Mouse (Mus musculus) heart, adult 2 months (tissue): ENCODE measurements around the gene Ybx3. TPM values are rescaled to one million over a fixed set of nuclear protein-coding genes. Genes with fewer than 3 reads are reported as not detected.
A peak's percentile ranks its signal among the peaks of the same experiment; 100 is the strongest.

Experiments used
- DNase-seq, 2 experiments: peaks; one replicate each; pipeline ENCODE4 v3.0.0; 2021
- H3K27ac ChIP-seq: fragments of 200-600 bp; 2 replicates; pipeline ENCODE4 v1.8.1; 2022
- H3K27me3 ChIP-seq: fragments of 200-500 bp; 2 replicates; pipeline ENCODE4 v1.6.1; 2012; ENCODE audit warnings: mild to moderate bottlenecking, low read length, inconsistent platforms, mixed read lengths; ENCODE audit not compliant: control insufficient read depth, insufficient read depth
- H3K36me3 ChIP-seq: fragments of 200-500 bp; 2 replicates; pipeline ENCODE4 v1.6.1; 2012; ENCODE audit warnings: low read length, inconsistent platforms; ENCODE audit not compliant: control insufficient read depth, insufficient read depth
- H3K4me1 ChIP-seq: fragments of 200-500 bp; 2 replicates; pipeline ENCODE4 v1.6.1; 2011; ENCODE audit warnings: low read length; ENCODE audit not compliant: control insufficient read depth, insufficient read depth
- H3K4me3 ChIP-seq: fragments of 200-600 bp; 2 replicates; pipeline ENCODE4 v1.8.1; 2022
- H3K79me2 ChIP-seq: fragments of 200-500 bp; replicated peaks from 2 replicates; pipeline ENCODE4 v1.6.1; 2012; ENCODE audit warnings: mild to moderate bottlenecking, inconsistent platforms, low read length, moderate library complexity, mixed read lengths; ENCODE audit not compliant: control insufficient read depth, insufficient read depth
- H3K9ac ChIP-seq: fragments of 200-500 bp; 2 replicates; pipeline ENCODE4 v1.6.1; 2012; ENCODE audit warnings: low read depth, mild to moderate bottlenecking, control low read depth, inconsistent platforms, low read length, mixed read lengths
- CTCF ChIP-seq: fragments of 200-600 bp; IDR thresholded peaks from 2 replicates; pipeline ENCODE4 v1.8.1; 2022; ENCODE audit warnings: antibody characterized with exemption, mild to moderate bottlenecking, moderate library complexity
- EP300 ChIP-seq: fragments of 200-500 bp; IDR thresholded peaks from 2 replicates; pipeline ENCODE4 v1.6.1; 2011; ENCODE audit warnings: low read depth, low read length, control low read depth; ENCODE audit not compliant: insufficient read depth
- POLR2A ChIP-seq: fragments of 200-500 bp; IDR thresholded peaks from 2 replicates; pipeline ENCODE4 v1.6.1; 2011; ENCODE audit warnings: mild to moderate bottlenecking, low read depth, low read length, control low read depth; ENCODE audit not compliant: insufficient read depth
- WGBS: fragments of 180-500 bp; shearing (Covaris S2); methylation state at CpG from one replicate; pipeline ENCODE4 v1.1.7; 2018; 5-methylcytosine and 5-hydroxymethylcytosine counted together
- intact Hi-C: fragments of 180-260 bp; cut with DNase I; formaldehyde crosslinking; loops from one replicate; pipeline ENCODE4 v1.15.1; 2025
- polyA plus RNA-seq: library from polyadenylated mRNA; depleted of rRNA; stranded (reverse); fragments of >200 nt; gene quantifications from 2 replicates; pipeline ENCODE4 v1.2.3, GENCODE M21; 2012
- total RNA-seq, 2 experiments: library from RNA; stranded (reverse); gene quantifications; 2 replicates each; pipeline ENCODE4 v1.2.3; 2021

The Ybx3 gene
- total and polyA plus RNA-seq, 3 experiments: 72.1 to 262 (median 246) TPM

DNA sequence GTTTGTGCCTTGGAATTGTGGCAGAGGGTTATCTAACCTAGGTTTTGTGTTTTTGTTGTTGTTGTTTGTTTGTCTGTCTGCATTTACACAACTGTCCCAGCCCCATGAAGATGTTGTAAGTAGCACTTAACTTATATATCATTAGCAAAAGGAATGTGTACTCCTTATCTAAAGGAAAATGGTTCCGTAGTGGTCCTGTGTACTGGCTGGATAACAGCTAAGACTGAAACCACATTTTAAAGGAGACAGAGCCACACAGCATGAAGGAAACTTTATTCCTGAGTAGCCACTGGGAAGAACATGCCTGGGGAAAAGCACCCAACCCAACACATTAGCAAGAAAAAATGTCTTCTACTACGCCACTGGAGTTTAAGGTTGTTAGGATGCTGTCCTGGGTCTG lies 28.7 kb downstream of the Ybx3 start:
- no peak for DNase-seq
- WGBS: 69% methylated on average over 2 of the region's 2 CpGs
- intact Hi-C loops: no loop called here
- Histone ChIP-seq H3K4me3 (no peak overlapping the region), H3K27me3 (no peaks in the 10 kb centered on the region), H3K9ac (no peak overlapping the region), H3K36me3 (no peaks in the 10 kb centered on the region), H3K4me1 (no peaks in the 10 kb centered on the region), H3K79me2 (no peaks in the 10 kb centered on the region), H3K27ac (no peak overlapping the region)
- TF ChIP-seq CTCF (no peak), POLR2A (no peak), EP300 (no peak)

DNA sequence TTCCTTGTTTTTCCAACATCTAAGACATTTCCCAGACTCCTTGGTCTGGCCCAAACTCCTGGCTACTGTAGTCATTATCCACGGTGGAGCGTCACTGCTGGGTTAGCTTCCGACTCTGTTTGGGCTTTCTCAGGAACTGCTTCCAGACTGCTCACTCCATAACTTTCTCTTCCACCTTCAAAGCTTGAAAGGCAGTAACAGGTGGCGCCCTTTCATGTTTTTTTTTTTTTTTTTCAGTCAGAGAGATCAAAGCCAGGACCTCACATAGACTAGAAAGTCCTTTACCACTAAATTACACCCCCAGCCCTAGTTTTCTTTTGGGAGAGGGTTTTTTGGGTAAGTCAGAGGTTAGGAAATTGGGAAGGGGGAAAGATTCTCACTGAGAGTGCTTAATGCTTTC lies 33.4 kb downstream of the Ybx3 start:
- Histone ChIP-seq H3K36me3 (no peaks in the 10 kb centered on the region), H3K79me2 (no peaks in the 10 kb centered on the region), H3K27me3 (no peaks in the 10 kb centered on the region), H3K4me1 (peaks cover 2% of the 10 kb centered on the region), H3K9ac (no peak overlapping the region), H3K27ac (no peak overlapping the region), H3K4me3 (no peak overlapping the region)
- intact Hi-C loops: no loop called here
- no peak for DNase-seq
- no peak for TF ChIP-seq POLR2A
- no peak for TF ChIP-seq CTCF
- no peak for TF ChIP-seq EP300
- whole genome bisulfite sequencing: 65% methylated on average over 4 of the region's 4 CpGs

DNA sequence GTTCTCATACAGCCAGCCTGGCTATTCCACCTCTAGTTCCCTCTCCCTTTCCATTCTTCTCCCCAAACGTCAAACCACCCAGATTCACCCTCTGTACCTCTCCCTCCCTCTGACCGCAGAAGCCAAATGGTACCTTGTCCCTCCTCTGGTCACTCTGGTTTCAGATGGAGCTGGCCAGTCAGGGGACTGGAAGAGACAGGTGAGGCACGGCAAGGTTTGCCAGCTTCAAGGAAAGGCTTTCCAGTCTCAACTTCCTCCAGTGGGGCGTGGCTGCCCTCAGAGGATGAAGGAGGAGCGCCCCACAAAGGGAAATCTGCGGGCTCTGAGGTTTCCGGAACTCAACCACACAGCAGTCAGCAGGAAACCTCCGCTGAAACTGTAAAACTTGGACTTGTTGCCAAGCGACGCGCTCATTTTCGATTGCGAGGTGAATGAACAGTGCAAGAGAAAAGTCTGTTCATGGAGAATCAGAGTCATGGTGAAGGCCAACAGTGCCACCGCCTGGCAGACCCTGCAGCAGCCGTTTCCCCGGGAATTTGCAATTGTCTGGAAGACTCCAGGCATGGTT lies 34.8 kb downstream of the Ybx3 start, which contains the start of gene Styk1:
Gene Styk1, minus strand, starts transcription at position 246 of the 568 bp plus-strand sequence.
- Histone ChIP-seq H3K4me3 (peak within 1 kb of the TSS; percentile 40; the same call in 1 of the 2 replicates), H3K79me2 (no peaks in the 10 kb centered on the region), H3K36me3 (no peaks in the 10 kb centered on the region), H3K4me1 (peaks cover 2% of the 10 kb centered on the region), H3K27ac (no peak within 1 kb of the TSS), H3K27me3 (no peaks in the 10 kb centered on the region), H3K9ac (no peak within 1 kb of the TSS)
- TF ChIP-seq CTCF (peak; percentile 83), POLR2A (no peak), EP300 (0 out of 2 replicates have a peak, but pooled peaks have one; percentile 21)
- DNase-seq: peak; percentile 66
- intact Hi-C loops: no loop called here
- under 1% methylated on average over 16 of the region's 16 CpGs for WGBS

DNA sequence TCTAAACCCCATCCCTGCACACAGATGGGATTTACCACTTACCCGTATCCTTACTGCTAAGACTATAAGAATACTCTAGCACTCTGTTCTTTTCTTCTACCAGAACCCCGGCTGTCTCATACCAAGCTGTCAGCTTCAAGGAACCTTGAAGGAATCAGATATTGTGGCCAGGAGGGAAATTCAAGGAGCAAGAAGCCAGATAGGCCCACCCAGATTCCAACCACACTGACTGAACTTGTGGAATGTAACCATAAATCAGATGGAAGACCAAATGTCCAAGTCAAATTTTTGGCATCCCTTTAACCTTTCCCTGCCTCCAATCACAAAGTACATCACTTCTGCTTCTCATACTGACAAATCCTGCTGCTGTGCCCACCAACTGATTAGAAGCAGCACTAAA lies 41.2 kb downstream of the Ybx3 start:
- intact Hi-C loops: no loop called here
- no peaks in the 10 kb centered on the region for H3K27me3 ChIP-seq
- no peak overlapping the region for H3K27ac ChIP-seq
- no peaks in the 10 kb centered on the region for H3K36me3 ChIP-seq
- no peaks in the 10 kb centered on the region for H3K79me2 ChIP-seq
- TF ChIP-seq CTCF (no peak), EP300 (no peak), POLR2A (no peak)
- no peak overlapping the region for H3K4me3 ChIP-seq
- WGBS: 75% methylated on average over 2 of the region's 2 CpGs
- H3K4me1 ChIP-seq: no peaks in the 10 kb centered on the region
- no peak overlapping the region for H3K9ac ChIP-seq
- DNase-seq: no peak

DNA sequence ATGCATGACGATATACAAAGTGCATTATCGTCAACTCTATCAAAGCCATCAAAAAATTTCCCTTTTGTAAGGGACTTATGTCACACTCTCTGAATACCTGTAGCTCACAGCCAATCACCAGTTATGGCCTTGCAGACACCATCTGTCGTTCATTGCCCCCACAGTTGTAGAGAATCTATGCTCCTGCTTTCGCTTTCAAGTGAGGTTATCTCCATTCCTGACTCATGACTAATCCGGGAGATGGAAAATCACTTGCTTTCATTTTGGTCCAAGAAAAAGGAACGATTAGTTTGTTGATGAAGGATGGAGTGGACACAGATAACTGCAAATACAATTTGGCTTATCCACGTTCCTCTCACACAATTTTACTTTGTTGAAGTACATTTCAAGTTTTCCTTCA lies 43.9 kb downstream of the Ybx3 start:
- TF ChIP-seq EP300: no peak
- no peak for TF ChIP-seq CTCF
- TF ChIP-seq POLR2A: no peak
- H3K4me1 ChIP-seq: no peaks in the 10 kb centered on the region
- no peak overlapping the region for H3K4me3 ChIP-seq
- intact Hi-C loops: no loop called here
- H3K27me3 ChIP-seq: no peaks in the 10 kb centered on the region
- DNase-seq: no peak
- no peaks in the 10 kb centered on the region for H3K79me2 ChIP-seq
- no peak overlapping the region for H3K27ac ChIP-seq
- WGBS: 55% methylated on average over 7 of the region's 7 CpGs
- H3K9ac ChIP-seq: no peak overlapping the region
- H3K36me3 ChIP-seq: no peaks in the 10 kb centered on the region

DNA sequence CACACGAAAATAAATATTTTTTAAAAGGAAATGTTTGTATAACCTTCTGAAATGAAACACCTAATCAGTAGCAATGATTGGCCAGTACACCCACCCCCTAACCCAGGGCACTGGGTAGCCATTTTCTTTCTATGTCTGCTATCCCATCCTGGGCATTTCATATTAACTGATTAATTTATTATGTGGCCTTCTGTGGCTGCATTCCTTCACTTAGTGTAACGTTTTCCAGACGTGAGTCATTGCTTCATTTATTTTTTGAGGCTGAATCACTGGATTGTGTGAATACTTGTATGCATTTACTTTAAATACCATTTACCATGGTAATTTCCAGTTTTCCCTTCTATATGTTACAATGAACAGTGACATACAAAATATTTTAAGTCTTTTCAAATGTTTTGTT lies 48.2 kb downstream of the Ybx3 start:
- WGBS: 52% methylated on average over 3 of the region's 3 CpGs
- no peaks in the 10 kb centered on the region for H3K79me2 ChIP-seq

More for the DNA sequence above, 48.2 kb downstream of the Ybx3 start:
- TF ChIP-seq EP300: no peak
- no peak for TF ChIP-seq CTCF
- TF ChIP-seq POLR2A: no peak
- intact Hi-C loops: no loop called here
- Histone ChIP-seq H3K9ac (no peak overlapping the region), H3K27ac (no peak overlapping the region), H3K4me1 (no peaks in the 10 kb centered on the region), H3K27me3 (no peaks in the 10 kb centered on the region), H3K36me3 (no peaks in the 10 kb centered on the region), H3K4me3 (no peak overlapping the region)
- DNase-seq: no peak
